12 mouse cellular contexts compared by ENCODE assay signal in genomic region chr2:77542605-77543004, GRCm38 (mm10).
DNase-seq lines count a peak whose midpoint lies in the region; ATAC-seq and TF ChIP-seq lines count a peak whose summit lies in the region.
"Had no signal": no experiment of that assay in that cellular context is flagged by ENCODE, and none has a peak within 500 bp of the region (broad histone marks: within the 10 kb centered on the region; RNA-seq: fewer than 3 reads in every experiment).

No protein-coding gene starts in this region.

- ATAC-seq in heart, embryonic 14.5 days (ENCODE audit: insufficient number of reproducible peaks, insufficient read depth, low FRiP score, low read depth), result 0 out of 2 replicates have a peak, but pooled peaks have one; percentile 43
- ATAC-seq in heart, embryonic 16.5 days (replicated peaks; ENCODE audit: extremely low read depth, insufficient read depth, low FRiP score), result peak; percentile 77; the same call in 1 of the 2 replicates
- ATAC-seq in kidney, postnatal 0 days (replicated peaks; ENCODE audit: low FRiP score, low read depth), result peak; percentile 76; the same call in 1 of the 2 replicates
- ATAC-seq in granulocyte monocyte progenitor cell, adult 5-6 weeks (replicated peaks; ENCODE audit: poor library complexity, severe bottlenecking), result no peak
- ATAC-seq: forebrain, embryonic 15.5 days had no signal

- no peaks in the 10 kb centered on the region for H3K27me3 ChIP-seq in heart, embryonic 14.5 days (ENCODE audit: control insufficient read depth, insufficient read depth, low read length)
- no peaks in the 10 kb centered on the region for H3K27me3 ChIP-seq in heart, embryonic 16.5 days (ENCODE audit: control insufficient read depth, insufficient read depth, low read length)
- H3K27me3 ChIP-seq in kidney, postnatal 0 days (ENCODE audit: insufficient read depth, low read length), result no peaks in the 10 kb centered on the region
- H3K27me3 ChIP-seq in small intestine, adult 2 months (ENCODE audit: control insufficient read depth, insufficient read depth, low read length), result no peaks in the 10 kb centered on the region
- H3K27me3 ChIP-seq: embryonic facial prominence, embryonic 13.5 days; forebrain, embryonic 15.5 days had no signal

- no peaks in the 10 kb centered on the region for H3K36me3 ChIP-seq in heart, embryonic 14.5 days (ENCODE audit: control insufficient read depth, insufficient read depth, low read length)
- H3K36me3 ChIP-seq in heart, embryonic 16.5 days (ENCODE audit: control insufficient read depth, insufficient read depth), result no peaks in the 10 kb centered on the region
- no peaks in the 10 kb centered on the region for H3K36me3 ChIP-seq in kidney, postnatal 0 days (ENCODE audit: insufficient read depth, low read length)
- H3K36me3 ChIP-seq in small intestine, adult 2 months (ENCODE audit: control insufficient read depth, insufficient read depth, low read length), result no peaks in the 10 kb centered on the region
- H3K36me3 ChIP-seq: embryonic facial prominence, embryonic 13.5 days; forebrain, embryonic 15.5 days had no signal

- TF ChIP-seq POLR2A in small intestine, adult 2 months (IDR thresholded peaks at IDR 0.05; ENCODE audit: low read depth, low read length), result no peak

- peak overlapping the region; percentile 50 to 79 for H3K27ac ChIP-seq in heart, embryonic 14.5 days (replicated peaks in 1 of 2; ENCODE audit: control insufficient read depth in 1 of 2, insufficient read depth in 1 of 2, low read depth in 2 of 2, low read length in 2 of 2)
- H3K27ac ChIP-seq in heart, embryonic 16.5 days (ENCODE audit: low read length), result peak overlapping the region; percentile 71
- no peak overlapping the region for H3K27ac ChIP-seq in kidney, postnatal 0 days
- peak overlapping the region; percentile 59; the same call in 1 of the 2 replicates for H3K27ac ChIP-seq in small intestine, adult 2 months (ENCODE audit: insufficient read depth, low read depth, low read length)
- H3K27ac ChIP-seq: embryonic facial prominence, embryonic 13.5 days; forebrain, embryonic 15.5 days had no signal

- H3K4me1 ChIP-seq in heart, embryonic 14.5 days (ENCODE audit: control insufficient read depth in 2 of 2, insufficient read depth in 2 of 2, low read length in 2 of 2), result peaks cover 9 to 22% of the 10 kb centered on the region in 2 experiments
- H3K4me1 ChIP-seq in heart, embryonic 16.5 days (ENCODE audit: control insufficient read depth, insufficient read depth, low read length), result peaks cover 12% of the 10 kb centered on the region
- no peaks in the 10 kb centered on the region for H3K4me1 ChIP-seq in kidney, postnatal 0 days (replicated peaks; ENCODE audit: insufficient read depth, low read length)
- H3K4me1 ChIP-seq in small intestine, adult 2 months (ENCODE audit: control insufficient read depth, insufficient read depth, insufficient read length, low read length), result peaks cover 6% of the 10 kb centered on the region; the same call in 1 of the 2 replicates
- H3K4me1 ChIP-seq: forebrain, embryonic 15.5 days had no signal

- H3K4me2 ChIP-seq in heart, embryonic 14.5 days (ENCODE audit: low read length), result no peak overlapping the region
- no peak overlapping the region for H3K4me2 ChIP-seq in heart, embryonic 16.5 days (ENCODE audit: low read depth, low read length)
- H3K4me2 ChIP-seq in kidney, postnatal 0 days (ENCODE audit: low read length), result no peak overlapping the region
- H3K4me2 ChIP-seq: embryonic facial prominence, embryonic 13.5 days; forebrain, embryonic 15.5 days had no signal

- 12% methylated on average over 2 of the region's 2 CpGs for WGBS in heart, embryonic 14.5 days
- 16% methylated on average over 2 of the region's 2 CpGs for WGBS in heart, embryonic 16.5 days
- WGBS in kidney, postnatal 0 days, result 41% methylated on average over 2 of the region's 2 CpGs
- WGBS in small intestine, adult 2 months, result 14% methylated on average over 2 of the region's 2 CpGs

- no peak overlapping the region for H3K4me3 ChIP-seq in heart, embryonic 14.5 days (ENCODE audit: control insufficient read depth in 1 of 2, insufficient read depth in 1 of 2, low read depth in 1 of 2, low read length in 2 of 2)
- no peak overlapping the region for H3K4me3 ChIP-seq in heart, embryonic 16.5 days (ENCODE audit: low read length)
- H3K4me3 ChIP-seq in kidney, postnatal 0 days (replicated peaks; ENCODE audit: low read depth, low read length), result no peak overlapping the region
- no peak overlapping the region for H3K4me3 ChIP-seq in small intestine, adult 2 months (ENCODE audit: low read depth, low read length)
- H3K4me3 ChIP-seq: embryonic facial prominence, embryonic 13.5 days; forebrain, embryonic 15.5 days had no signal

- no peak for TF ChIP-seq CTCF in kidney, postnatal 0 days (IDR thresholded peaks at IDR 0.05; ENCODE audit: low read depth)
- TF ChIP-seq CTCF in small intestine, adult 2 months (IDR thresholded peaks at IDR 0.05; ENCODE audit: extremely low read depth, insufficient read length, insufficient replicate concordance, low read depth, low read length), result no peak

- no peak overlapping the region for H3K9ac ChIP-seq in heart, embryonic 14.5 days (ENCODE audit: low read length)
- no peak overlapping the region for H3K9ac ChIP-seq in heart, embryonic 16.5 days (ENCODE audit: low read length)
- no peak overlapping the region for H3K9ac ChIP-seq in kidney, postnatal 0 days (ENCODE audit: low read depth, low read length)
- H3K9ac ChIP-seq: embryonic facial prominence, embryonic 13.5 days; forebrain, embryonic 15.5 days had no signal

- no peaks in the 10 kb centered on the region for H3K9me3 ChIP-seq in heart, embryonic 14.5 days (ENCODE audit: control insufficient read depth, low read length)
- H3K9me3 ChIP-seq in heart, embryonic 16.5 days (replicated peaks; ENCODE audit: control insufficient read depth, low read length), result no peaks in the 10 kb centered on the region
- no peaks in the 10 kb centered on the region for H3K9me3 ChIP-seq in kidney, postnatal 0 days (replicated peaks; ENCODE audit: low read length)
- H3K9me3 ChIP-seq: embryonic facial prominence, embryonic 13.5 days; forebrain, embryonic 15.5 days had no signal

- no peak for DNase-seq in heart, postnatal 4 days
- peak; percentile 40 for DNase-seq in kidney, postnatal 0 days (ENCODE audit: low spot score)
- no peak for DNase-seq in right cerebral cortex, postnatal 4 days
- DNase-seq: adrenal gland, postnatal 10 days; cerebellum, adult 11-12 months; thymus, postnatal 14 days had no signal
